Mouse (Mus musculus) left cerebral cortex, postnatal 4 days (tissue): ENCODE data around the gene Stradb. TPM values are rescaled to one million over a fixed set of nuclear protein-coding genes. Genes with fewer than 3 reads are reported as not detected.
A peak's percentile ranks its signal among the peaks of the same experiment; 100 is the strongest.

Source experiments
- DNase-seq: peaks from one replicate; pipeline ENCODE4 v3.0.0-alpha.2; 2022
- intact Hi-C: fragments of 180-260 bp; cut with DNase I; formaldehyde crosslinking; loops from one replicate; pipeline ENCODE4 v1.15.1; 2025
- total RNA-seq, 2 experiments: library from RNA; stranded (reverse); gene quantifications; 2 replicates each; pipeline ENCODE4 v1.2.3; 2021

Gene Stradb
- 10 to 100 TPM; 88.3 to 93.0 TPM for total RNA-seq

- intact Hi-C loops, result no loop called here
- DNase-seq, result peak; percentile 95
Measured at GRCm38 (mm10) chr1:58973366-58974221, at the start of gene Stradb, which contains the start of gene Trak2. Gene Stradb, plus strand, starts transcription at chr1:58973522. Gene Trak2, minus strand, starts transcription at chr1:58973430.

- intact Hi-C loops, result no loop called here
- no peak for DNase-seq
Measured at GRCm38 (mm10) chr1:58926664-58927063, 46.7 kb upstream of the Stradb start.

GRCm38 (mm10) chr1:58936746-58937605 lies 36.3 kb upstream of the Stradb start:
- intact Hi-C loops, result no loop called here
- DNase-seq, result no peak

GRCm38 (mm10) chr1:58937606-58938099 lies 35.7 kb upstream of the Stradb start:
- intact Hi-C loops, result no loop called here
- DNase-seq, result no peak

GRCm38 (mm10) chr1:58945523-58945922 lies 27.8 kb upstream of the Stradb start:
- no peak for DNase-seq
- intact Hi-C loops, result no loop called here

GRCm38 (mm10) chr1:58945960-58946670 lies 27.2 kb upstream of the Stradb start:
- DNase-seq, result no peak
- intact Hi-C loops, result no loop called here

- intact Hi-C loops, result no loop called here
- DNase-seq, result no peak
Measured at GRCm38 (mm10) chr1:58946718-58947117, 26.6 kb upstream of the Stradb start.

- intact Hi-C loops, result no loop called here
- no peak for DNase-seq
Measured at GRCm38 (mm10) chr1:58949561-58950106, 23.7 kb upstream of the Stradb start.

- intact Hi-C loops, result no loop called here
- no peak for DNase-seq
Measured at GRCm38 (mm10) chr1:58950899-58951648, 22.2 kb upstream of the Stradb start.

- intact Hi-C loops, result no loop called here
- DNase-seq, result no peak
Measured at GRCm38 (mm10) chr1:58951841-58952240, 21.5 kb upstream of the Stradb start.

- intact Hi-C loops, result no loop called here
- no peak for DNase-seq
Measured at GRCm38 (mm10) chr1:58952526-58952925, 20.8 kb upstream of the Stradb start.

- no peak for DNase-seq
Measured at GRCm38 (mm10) chr1:58952997-58953396, 20.3 kb upstream of the Stradb start.

GRCm38 (mm10) chr1:58953686-58954434 lies 19.5 kb upstream of the Stradb start:
- no peak for DNase-seq
- intact Hi-C loops, result no loop called here

More at GRCm38 (mm10) chr1:58952997-58953396, 20.3 kb upstream of the Stradb start:
- intact Hi-C loops, result no loop called here

GRCm38 (mm10) chr1:58954578-58955410 lies 18.5 kb upstream of the Stradb start:
- intact Hi-C loops, result no loop called here
- no peak for DNase-seq

- intact Hi-C loops, result no loop called here
- no peak for DNase-seq
Measured at GRCm38 (mm10) chr1:58955716-58956115, 17.6 kb upstream of the Stradb start.

GRCm38 (mm10) chr1:58956229-58956628 lies 17.1 kb upstream of the Stradb start:
- intact Hi-C loops, result no loop called here
- DNase-seq, result no peak

- intact Hi-C loops, result no loop called here
- DNase-seq, result no peak
Measured at GRCm38 (mm10) chr1:58957931-58958330, 15.4 kb upstream of the Stradb start.
